Mouse (Mus musculus) cerebellum, adult 2 months (tissue): ENCODE results near the gene Pde10a.

ENCODE experiments used
- CTCF ChIP-seq: fragments of 200-500 bp; IDR thresholded peaks from 2 replicates; pipeline ENCODE4 v1.5.1; 2011; ENCODE audit warnings: low read depth, mild to moderate bottlenecking, control low read depth, low read length, moderate library complexity, borderline replicate concordance; ENCODE audit not compliant: insufficient read depth
- POLR2A ChIP-seq: fragments of 200-500 bp; IDR thresholded peaks from 2 replicates; pipeline ENCODE4 v1.6.1; 2011; ENCODE audit warnings: low read length, control low read depth, borderline replicate concordance; ENCODE audit not compliant: insufficient read depth

GRCm38 (mm10) chr17:8895991-8896390, 370.8 kb downstream of the Pde10a start:
- no peak for TF ChIP-seq POLR2A
- TF ChIP-seq CTCF = no peak
